Mouse (Mus musculus): ENCODE data around the gene Arhgef3. TPM values are rescaled to one million over a fixed set of nuclear protein-coding genes. Genes with fewer than 3 reads are reported as not detected.
A peak's percentile ranks its signal among the peaks of the same experiment; 100 is the strongest.

The Arhgef3 gene
- total and polyA plus RNA-seq, 2 experiments from 2014 or later: 16.8 to 19.8 TPM

GRCm38 (mm10) chr14:27219668-27220067, 105.0 kb downstream of the Arhgef3 start:
- ATAC-seq (no peak), DNase-seq (ENCODE audit: low spot score) (peak; percentile 6)
- Histone ChIP-seq H3K27ac (no peak overlapping the region), H3K9ac (replicated peaks; ENCODE audit: low read length) (no peak overlapping the region), H3K4me2 (ENCODE audit: low read depth, low read length) (no peak overlapping the region), H3K4me3 (ENCODE audit: low read length) (no peak overlapping the region), H3K36me3 (ENCODE audit: insufficient read depth, low read length) (no peaks in the 10 kb centered on the region), H3K9me3 (ENCODE audit: low read length) (no peaks in the 10 kb centered on the region), H3K4me1 (ENCODE audit: insufficient read depth, low read length) (no peaks in the 10 kb centered on the region), H3K27me3 (ENCODE audit: insufficient read depth, low read length) (no peaks in the 10 kb centered on the region)
- 82% methylated on average over 7 of the region's 7 CpGs for WGBS
- no peak for TF ChIP-seq CTCF (IDR thresholded peaks at IDR 0.05; ENCODE audit: low read depth)

DNA sequence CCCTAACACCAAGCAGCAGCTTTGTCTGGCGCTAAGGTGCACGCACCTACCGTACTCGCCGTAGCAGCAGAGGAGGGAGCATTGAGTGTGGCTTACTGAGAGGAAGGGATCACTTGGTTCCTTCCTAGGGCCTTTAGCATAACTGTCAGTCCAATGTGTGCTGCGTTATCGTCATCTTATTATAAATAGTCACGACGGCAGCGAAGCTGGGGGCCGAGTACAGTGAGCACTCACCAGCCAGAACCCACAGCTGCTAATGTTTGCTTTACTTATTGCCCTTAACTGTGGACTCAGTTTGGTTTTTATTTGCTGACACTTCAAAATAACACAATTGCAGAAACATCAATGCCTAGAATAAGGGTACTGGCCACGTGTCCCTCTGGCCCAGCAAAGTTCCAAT, 105.6 kb downstream of the Arhgef3 start:
- no peaks in the 10 kb centered on the region for H3K9me3 ChIP-seq (ENCODE audit: low read length)
- ATAC-seq (no peak), DNase-seq (ENCODE audit: low spot score) (no peak)
- no peaks in the 10 kb centered on the region for H3K4me1 ChIP-seq (ENCODE audit: insufficient read depth, low read length)
- H3K36me3 ChIP-seq (ENCODE audit: insufficient read depth, low read length): no peaks in the 10 kb centered on the region
- no peak overlapping the region for H3K4me3 ChIP-seq (ENCODE audit: low read length)
- no peak for TF ChIP-seq CTCF (IDR thresholded peaks at IDR 0.05; ENCODE audit: low read depth)
- H3K27ac ChIP-seq: no peak overlapping the region
- 87% methylated on average over 12 of the region's 12 CpGs for WGBS
- H3K9ac ChIP-seq (replicated peaks; ENCODE audit: low read length): no peak overlapping the region
- H3K27me3 ChIP-seq (ENCODE audit: insufficient read depth, low read length): no peaks in the 10 kb centered on the region
- no peak overlapping the region for H3K4me2 ChIP-seq (ENCODE audit: low read depth, low read length)

DNA sequence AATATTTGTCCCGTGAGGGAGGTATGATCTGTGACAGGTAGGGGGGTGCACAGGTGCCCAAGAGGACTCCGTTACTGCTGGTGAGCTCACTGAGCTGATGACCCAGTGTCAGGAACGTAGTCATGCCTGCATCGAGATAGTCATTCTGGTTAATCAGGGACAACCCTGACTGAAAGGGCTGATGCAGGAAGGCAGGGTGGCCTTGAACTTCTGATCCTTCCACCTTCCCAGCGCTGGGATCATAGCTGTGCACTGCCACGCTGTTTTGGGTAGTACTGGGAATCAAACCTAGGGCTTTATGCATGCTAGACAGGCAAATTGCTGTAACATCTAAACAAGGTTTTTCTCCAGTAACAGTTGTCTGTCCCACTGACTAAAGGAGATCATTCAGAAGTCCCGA, 109.9 kb downstream of the Arhgef3 start:
- WGBS: 95% methylated on average over 7 of the region's 7 CpGs
- Histone ChIP-seq H3K9ac (replicated peaks; ENCODE audit: low read length) (no peak overlapping the region), H3K27ac (no peak overlapping the region), H3K4me1 (ENCODE audit: insufficient read depth, low read length) (no peaks in the 10 kb centered on the region), H3K4me3 (ENCODE audit: low read length) (no peak overlapping the region), H3K27me3 (ENCODE audit: insufficient read depth, low read length) (no peaks in the 10 kb centered on the region), H3K36me3 (ENCODE audit: insufficient read depth, low read length) (no peaks in the 10 kb centered on the region), H3K9me3 (ENCODE audit: low read length) (no peaks in the 10 kb centered on the region), H3K4me2 (ENCODE audit: low read depth, low read length) (no peak overlapping the region)
- no peak for TF ChIP-seq CTCF (IDR thresholded peaks at IDR 0.05; ENCODE audit: low read depth)
- no peak for DNase-seq (ENCODE audit: low spot score)
- ATAC-seq: no peak

GRCm38 (mm10) chr14:27226288-27226687, 111.6 kb downstream of the Arhgef3 start:
- Histone ChIP-seq H3K4me1 (ENCODE audit: insufficient read depth, low read length) (no peaks in the 10 kb centered on the region), H3K4me3 (ENCODE audit: low read length) (no peak overlapping the region), H3K27ac (no peak overlapping the region), H3K36me3 (ENCODE audit: insufficient read depth, low read length) (no peaks in the 10 kb centered on the region), H3K4me2 (ENCODE audit: low read depth, low read length) (no peak overlapping the region), H3K27me3 (ENCODE audit: insufficient read depth, low read length) (no peaks in the 10 kb centered on the region), H3K9ac (replicated peaks; ENCODE audit: low read length) (no peak overlapping the region), H3K9me3 (ENCODE audit: low read length) (no peaks in the 10 kb centered on the region)
- 44% methylated on average over 3 of the region's 3 CpGs for WGBS
- DNase-seq (ENCODE audit: low spot score): peak; percentile 22
- TF ChIP-seq CTCF (IDR thresholded peaks at IDR 0.05; ENCODE audit: low read depth): no peak
- ATAC-seq: no peak

DNA sequence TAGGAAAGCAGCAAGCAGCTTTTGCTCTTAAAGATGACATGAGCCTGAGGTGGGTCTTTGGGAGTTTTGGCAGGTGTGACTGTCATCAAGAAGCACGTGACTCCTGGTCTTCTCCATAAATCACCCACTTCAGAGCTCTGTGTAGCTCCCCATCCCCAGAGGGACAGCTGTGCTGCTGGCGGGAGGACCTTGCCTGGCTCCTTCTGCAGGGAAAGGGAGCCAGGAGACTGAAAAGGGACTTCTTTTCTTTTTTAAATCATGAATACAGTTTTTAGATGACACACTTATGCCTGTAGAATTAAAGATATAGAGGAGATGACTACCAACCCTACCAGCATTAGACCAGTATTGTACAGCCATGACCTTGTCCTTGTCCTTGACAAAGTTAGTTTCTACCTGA, 113.6 kb downstream of the Arhgef3 start:
- H3K9me3 ChIP-seq (ENCODE audit: low read length): no peaks in the 10 kb centered on the region
- DNase-seq (ENCODE audit: low spot score) (no peak), ATAC-seq (no peak)
- no peak overlapping the region for H3K4me2 ChIP-seq (ENCODE audit: low read depth, low read length)
- no peak overlapping the region for H3K9ac ChIP-seq (replicated peaks; ENCODE audit: low read length)
- H3K4me1 ChIP-seq (ENCODE audit: insufficient read depth, low read length): no peaks in the 10 kb centered on the region
- no peak overlapping the region for H3K4me3 ChIP-seq (ENCODE audit: low read length)
- no peaks in the 10 kb centered on the region for H3K36me3 ChIP-seq (ENCODE audit: insufficient read depth, low read length)
- H3K27ac ChIP-seq: no peak overlapping the region
- H3K27me3 ChIP-seq (ENCODE audit: insufficient read depth, low read length): no peaks in the 10 kb centered on the region
- TF ChIP-seq CTCF (IDR thresholded peaks at IDR 0.05; ENCODE audit: low read depth): no peak
- 53% methylated on average over 2 of the region's 2 CpGs for WGBS

DNA sequence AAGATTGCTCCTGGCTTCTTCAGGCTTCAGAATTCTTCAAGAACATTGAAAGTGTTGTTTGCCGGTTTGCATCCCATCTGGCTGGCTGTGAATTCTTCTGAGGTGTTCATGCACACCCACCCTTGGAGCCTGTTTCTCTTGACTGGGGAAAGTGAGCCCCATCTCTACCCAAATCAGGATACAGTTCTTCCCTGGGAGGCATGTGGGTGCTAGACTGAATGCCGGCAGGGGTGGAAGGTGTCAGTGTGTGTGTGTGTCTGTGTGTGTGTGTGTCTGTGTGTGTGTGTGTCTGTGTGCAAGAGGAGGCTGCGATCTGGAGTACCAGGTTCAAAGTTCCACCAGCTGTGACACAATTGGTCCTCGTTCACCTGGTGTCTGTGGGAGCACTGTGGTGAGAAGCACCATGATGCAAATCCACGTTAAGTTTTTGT, 114.3 kb downstream of the Arhgef3 start:
- no peaks in the 10 kb centered on the region for H3K4me1 ChIP-seq (ENCODE audit: insufficient read depth, low read length)
- H3K9me3 ChIP-seq (ENCODE audit: low read length): no peaks in the 10 kb centered on the region
- WGBS: 87% methylated on average over 5 of the region's 5 CpGs
- H3K27me3 ChIP-seq (ENCODE audit: insufficient read depth, low read length): no peaks in the 10 kb centered on the region
- no peak overlapping the region for H3K9ac ChIP-seq (replicated peaks; ENCODE audit: low read length)
- TF ChIP-seq CTCF (IDR thresholded peaks at IDR 0.05; ENCODE audit: low read depth): no peak
- DNase-seq (ENCODE audit: low spot score): no peak
- H3K27ac ChIP-seq: no peak overlapping the region
- no peak overlapping the region for H3K4me3 ChIP-seq (ENCODE audit: low read length)
- ATAC-seq: no peak
- no peaks in the 10 kb centered on the region for H3K36me3 ChIP-seq (ENCODE audit: insufficient read depth, low read length)
- H3K4me2 ChIP-seq (ENCODE audit: low read depth, low read length): no peak overlapping the region

DNA sequence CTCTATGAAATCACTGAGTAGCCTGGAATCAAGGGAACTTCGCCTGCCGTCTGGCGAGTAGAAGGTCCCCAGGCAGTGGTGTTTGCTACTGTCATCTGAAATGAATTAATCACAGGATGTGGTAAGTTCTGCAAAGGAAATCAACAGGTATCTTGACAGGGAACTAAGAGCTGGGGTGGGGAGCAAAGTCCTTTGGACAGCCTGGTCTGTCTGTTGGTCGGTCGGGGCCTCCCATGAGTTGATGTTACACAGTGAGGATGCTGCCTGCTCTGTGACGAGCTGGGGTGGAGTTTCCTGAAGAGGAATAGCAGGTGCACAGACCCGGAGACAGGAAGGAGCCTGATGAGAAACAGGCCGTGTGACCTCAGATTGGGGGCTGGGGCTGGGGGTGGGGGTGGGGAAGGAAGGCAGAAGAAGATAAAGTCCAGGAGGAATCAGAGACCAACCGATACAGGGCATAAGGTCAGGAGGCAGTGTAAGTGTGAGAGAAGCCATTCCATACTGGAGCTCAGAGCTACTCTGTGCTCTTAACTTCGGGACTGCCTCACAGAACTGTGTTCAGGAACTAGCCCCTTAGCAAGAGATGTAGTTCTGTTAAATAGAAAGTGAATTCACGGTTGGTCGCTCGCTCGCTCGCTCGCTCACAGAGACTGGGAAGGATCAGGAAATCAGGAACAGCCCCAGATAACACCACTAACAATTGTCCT, 114.9 kb downstream of the Arhgef3 start:
- no peak for TF ChIP-seq CTCF (IDR thresholded peaks at IDR 0.05; ENCODE audit: low read depth)
- no peak for DNase-seq (ENCODE audit: low spot score)
- Histone ChIP-seq H3K4me2 (ENCODE audit: low read depth, low read length) (no peak overlapping the region), H3K27ac (no peak overlapping the region), H3K4me3 (ENCODE audit: low read length) (no peak overlapping the region), H3K9ac (replicated peaks; ENCODE audit: low read length) (no peak overlapping the region), H3K9me3 (ENCODE audit: low read length) (no peaks in the 10 kb centered on the region), H3K36me3 (ENCODE audit: insufficient read depth, low read length) (no peaks in the 10 kb centered on the region), H3K4me1 (ENCODE audit: insufficient read depth, low read length) (no peaks in the 10 kb centered on the region), H3K27me3 (ENCODE audit: insufficient read depth, low read length) (no peaks in the 10 kb centered on the region)
- ATAC-seq: 0 out of 2 replicates have a peak, but pooled peaks have one; percentile 29
- WGBS: 64% methylated on average over 16 of the region's 16 CpGs

All from hindbrain, postnatal 0 days (tissue).